Mouse (Mus musculus) E14TG2a.4 (cell line): ENCODE data around the gene Ap4b1.

Source experiments
- CTCF ChIP-seq: conservative IDR thresholded peaks from 2 replicates; pipeline ENCODE4 v1.5.1; 2014; ENCODE audit warnings: low read length
- NANOG ChIP-seq: IDR thresholded peaks from 2 replicates; pipeline ENCODE4 v1.6.1; 2014; ENCODE audit warnings: borderline replicate concordance, low read length, mixed read lengths
- POU5F1 ChIP-seq: IDR thresholded peaks from 2 replicates; pipeline ENCODE4 v1.6.1; 2014; ENCODE audit warnings: low read length, borderline replicate concordance

DNA sequence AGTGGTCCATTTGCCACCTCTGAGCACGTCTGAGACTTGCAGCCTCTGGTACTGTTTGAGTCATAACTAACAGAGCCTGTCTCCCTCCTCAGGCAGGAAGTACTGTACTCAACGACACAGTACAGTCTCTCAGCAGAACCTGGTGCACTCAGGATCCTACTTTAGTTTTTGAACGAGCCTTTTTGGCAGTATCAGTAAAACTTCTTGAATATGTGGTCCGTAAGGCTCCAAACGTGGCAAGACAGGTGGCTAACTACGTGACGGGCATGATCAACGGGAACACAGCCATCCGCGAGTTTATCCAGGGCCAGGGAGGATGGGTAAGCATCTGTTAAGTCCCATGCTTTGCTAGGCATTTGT lies 26.6 kb downstream of the Ap4b1 start:
- TF ChIP-seq CTCF (no peak), NANOG (no peak), POU5F1 (no peak)
